Mouse (Mus musculus): ENCODE measurements around the gene Ttc23l. TPM values are rescaled to one million over a fixed set of nuclear protein-coding genes. Genes with fewer than 3 reads are reported as not detected.

Ttc23l gene
- total RNA-seq, 2 experiments from 2014 or later = not detected

- ATAC-seq (replicated peaks; ENCODE audit: low FRiP score, poor library complexity, severe bottlenecking) = no peak
Observed at GRCm38 (mm10) chr15:10460986-10461385, 97.5 kb downstream of the Ttc23l start.

Other genes starting within 250 kb of the Ttc23l start
- gene Gm21973, start 233.3 kb downstream of the Ttc23l start, total RNA-seq (2015; ENCODE audit: low replicate concordance) = not detected in 2 replicates
- gene Gm21973, start 233.3 kb downstream of the Ttc23l start, total RNA-seq (2017; ENCODE audit: low replicate concordance) = not detected in 2 replicates
- not detected in 2 replicates for gene Agxt2, start 200.1 kb downstream of the Ttc23l start, total RNA-seq (2015; ENCODE audit: low replicate concordance)
- not detected in 2 replicates for gene Agxt2, start 200.1 kb downstream of the Ttc23l start, total RNA-seq (2017; ENCODE audit: low replicate concordance)
- gene Dnajc21, start 88.2 kb downstream of the Ttc23l start, total RNA-seq (2015; ENCODE audit: low replicate concordance) = 5.2 and 26.5 TPM in 2 replicates
- gene Dnajc21, start 88.2 kb downstream of the Ttc23l start, total RNA-seq (2017; ENCODE audit: low replicate concordance) = 6.6 and 9.9 TPM in 2 replicates
- gene Brix1, start 72.7 kb downstream of the Ttc23l start, total RNA-seq (2015; ENCODE audit: low replicate concordance) = 32.2 and 39.6 TPM in 2 replicates
- 4.9 and 12.0 TPM in 2 replicates for gene Brix1, start 72.7 kb downstream of the Ttc23l start, total RNA-seq (2017; ENCODE audit: low replicate concordance)
- 9.2 and 10.6 TPM in 2 replicates for gene Rad1, start 72.7 kb downstream of the Ttc23l start, total RNA-seq (2015; ENCODE audit: low replicate concordance)
- 1.3 and 6.4 TPM in 2 replicates for gene Rad1, start 72.7 kb downstream of the Ttc23l start, total RNA-seq (2017; ENCODE audit: low replicate concordance)
- gene Rai14, start 156.0 kb upstream of the Ttc23l start, total RNA-seq (2015; ENCODE audit: low replicate concordance) = 0.19 and 1.5 TPM in 2 replicates
- gene Rai14, start 156.0 kb upstream of the Ttc23l start, total RNA-seq (2017; ENCODE audit: low replicate concordance) = 0.94 and 1.1 TPM in 2 replicates

Measured in erythroblast, adult 5-6 weeks (primary cell).